Mouse (Mus musculus): ENCODE results near the gene Kif3b. TPM values are rescaled to one million over a fixed set of nuclear protein-coding genes. Genes with fewer than 3 reads are reported as not detected.

Gene Kif3b
- polyA plus RNA-seq, 1 experiment from 2014 or later = 6.3 TPM

Other genes starting within 250 kb of the Kif3b start
- 1.7 and 2.0 TPM in 2 replicates for gene Ccm2l, start 225.5 kb upstream of the Kif3b start, polyA plus RNA-seq (2015; fragmentation: Nextera tagmentation; extraction: Ambion mirVana)
- gene Hck, start 182.9 kb upstream of the Kif3b start, polyA plus RNA-seq (2015; fragmentation: Nextera tagmentation; extraction: Ambion mirVana) = 8.0 and 8.9 TPM in 2 replicates
- 85.7 and 88.2 TPM in 2 replicates for gene Tm9sf4, start 130.1 kb upstream of the Kif3b start, polyA plus RNA-seq (2015; fragmentation: Nextera tagmentation; extraction: Ambion mirVana)
- 19.2 and 19.4 TPM in 2 replicates for gene Tspyl3, start 66.0 kb upstream of the Kif3b start, polyA plus RNA-seq (2015; fragmentation: Nextera tagmentation; extraction: Ambion mirVana)
- gene Plagl2, start 50.0 kb upstream of the Kif3b start, polyA plus RNA-seq (2015; fragmentation: Nextera tagmentation; extraction: Ambion mirVana) = 14.8 and 15.5 TPM in 2 replicates
- gene Pofut1, start 49.9 kb upstream of the Kif3b start, polyA plus RNA-seq (2015; fragmentation: Nextera tagmentation; extraction: Ambion mirVana) = 8.8 and 9.1 TPM in 2 replicates
- 14.5 and 15.0 TPM in 2 replicates for gene Asxl1, start 54.4 kb downstream of the Kif3b start, polyA plus RNA-seq (2015; fragmentation: Nextera tagmentation; extraction: Ambion mirVana)
- not detected in 2 replicates for gene 4930404H24Rik, start 201.4 kb downstream of the Kif3b start, polyA plus RNA-seq (2015; fragmentation: Nextera tagmentation; extraction: Ambion mirVana)
- 12.4 and 16.0 TPM in 2 replicates for gene Nol4l, start 238.6 kb downstream of the Kif3b start, polyA plus RNA-seq (2015; fragmentation: Nextera tagmentation; extraction: Ambion mirVana)

All from embryonic facial prominence, embryonic 13.5 days (tissue).